Mouse (Mus musculus): ENCODE data around the gene Cmtm8.

Gene Cmtm8

GRCm38 (mm10) chr9:114752311-114752710, 91.6 kb downstream of the Cmtm8 start:
- DNase-seq: no peak

GRCm38 (mm10) chr9:114751582-114751981, 92.4 kb downstream of the Cmtm8 start:
- no peak for DNase-seq

- DNase-seq: no peak
Observed at GRCm38 (mm10) chr9:114747466-114747865, 96.5 kb downstream of the Cmtm8 start.

- DNase-seq: no peak
Observed at GRCm38 (mm10) chr9:114747012-114747411, 96.9 kb downstream of the Cmtm8 start.

- DNase-seq: no peak
Observed at GRCm38 (mm10) chr9:114745654-114746053, 98.3 kb downstream of the Cmtm8 start.

GRCm38 (mm10) chr9:114745163-114745562, 98.8 kb downstream of the Cmtm8 start:
- no peak for DNase-seq

- DNase-seq: peak; percentile 34
Observed at GRCm38 (mm10) chr9:114742731-114743130, 101.2 kb downstream of the Cmtm8 start.

GRCm38 (mm10) chr9:114740336-114740735, 103.6 kb downstream of the Cmtm8 start:
- no peak for DNase-seq

Data from thymus, postnatal 14 days (tissue).